Mouse (Mus musculus): Measurements from ENCODE around the gene Wdr60.
A peak's percentile ranks its signal among the peaks of the same experiment; 100 is the strongest.

The Wdr60 gene

DNA sequence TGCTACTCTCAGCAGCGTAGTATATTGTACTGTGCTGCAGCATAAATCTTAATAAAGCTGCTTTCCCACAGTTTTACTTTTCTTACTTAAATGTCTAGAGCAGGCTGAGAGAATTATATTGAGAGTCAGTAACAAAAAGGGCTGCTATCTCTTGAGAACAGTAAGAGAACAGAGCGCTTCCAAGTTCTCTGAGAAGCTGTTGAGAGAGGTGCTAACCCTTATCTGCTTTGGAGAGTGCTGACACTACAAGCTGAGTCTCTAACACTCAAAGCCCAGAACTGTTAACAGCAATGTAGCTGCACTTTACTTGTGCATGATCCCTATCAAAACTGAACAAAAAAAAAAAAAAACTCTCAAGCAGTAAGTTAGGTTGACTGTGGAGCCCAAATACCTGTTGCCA is 2.5 kb upstream of the Wdr60 start:
- DNase-seq: no peak

GRCm38 (mm10) chr12:116264756-116265155 is 1.9 kb upstream of the Wdr60 start:
- no peak for DNase-seq

- DNase-seq: no peak
These were observed 4.5 kb downstream of the Wdr60 start for GRCm38 (mm10) chr12:116258321-116258720.

DNA sequence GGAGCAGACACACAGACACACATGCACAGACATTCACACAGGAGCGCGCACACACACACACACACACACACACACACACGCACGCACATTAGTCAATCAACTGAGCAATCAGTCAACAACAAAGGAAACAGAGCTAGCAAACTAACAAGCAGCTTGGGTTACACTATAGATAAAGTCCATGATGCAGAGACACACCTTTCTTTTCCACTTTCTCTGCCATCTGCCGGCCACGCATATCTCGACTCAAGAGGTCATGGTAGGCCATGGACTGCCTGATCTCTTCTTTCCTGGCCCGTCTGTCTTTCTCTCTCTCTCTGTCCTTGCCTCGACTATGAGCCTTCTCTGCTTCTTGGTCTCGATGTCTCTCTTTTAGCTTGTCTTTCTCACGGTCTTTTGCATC is 7.2 kb downstream of the Wdr60 start:
- DNase-seq: no peak

GRCm38 (mm10) chr12:116254652-116255051 is 8.2 kb downstream of the Wdr60 start:
- DNase-seq: no peak

- no peak for DNase-seq
These were observed 18.2 kb downstream of the Wdr60 start for GRCm38 (mm10) chr12:116244601-116245000.

DNA sequence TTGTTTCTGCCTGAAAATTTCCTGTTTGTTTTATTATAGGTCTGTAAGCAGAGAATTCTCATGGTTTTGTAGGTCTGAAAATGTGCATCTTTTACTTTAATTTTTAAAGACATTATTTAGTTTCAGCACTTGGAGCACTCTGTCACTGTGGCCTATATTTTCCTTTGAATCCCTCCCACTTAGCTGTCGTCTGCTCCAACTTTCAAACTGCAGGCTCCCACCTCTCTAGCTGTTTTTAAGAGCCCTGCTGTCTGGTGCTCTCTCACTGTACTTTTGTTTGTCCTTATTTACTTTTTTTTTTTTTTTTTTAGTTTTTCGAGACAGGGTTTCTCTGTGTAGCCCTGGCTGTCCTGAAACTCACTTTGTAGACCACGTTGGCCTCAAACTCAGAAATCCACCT is 24.0 kb downstream of the Wdr60 start:
- DNase-seq: no peak

GRCm38 (mm10) chr12:116238370-116238769 is 24.5 kb downstream of the Wdr60 start:
- DNase-seq: no peak

- DNase-seq: no peak
These were observed 26.2 kb downstream of the Wdr60 start for GRCm38 (mm10) chr12:116236658-116237057.

GRCm38 (mm10) chr12:116235356-116235755 is 27.5 kb downstream of the Wdr60 start:
- no peak for DNase-seq

DNA sequence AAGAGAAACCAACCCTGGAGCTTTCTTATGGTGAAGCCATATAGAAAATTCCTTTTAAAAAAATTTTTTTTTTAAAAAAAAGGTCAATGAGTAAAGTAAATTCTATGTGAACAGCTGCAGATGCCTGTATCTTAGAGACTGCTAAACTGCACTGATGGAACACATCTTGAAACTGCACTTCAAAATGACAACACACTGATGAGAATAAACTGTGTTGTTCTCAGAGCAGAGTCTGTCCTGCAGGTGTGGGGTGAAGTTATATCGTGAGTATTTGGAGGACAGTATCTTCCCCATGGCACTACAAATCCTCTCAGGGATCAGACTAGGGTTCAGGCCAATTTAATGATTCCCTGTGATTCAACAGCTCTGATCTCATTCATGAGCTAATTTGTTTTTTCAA is 30.8 kb downstream of the Wdr60 start:
- no peak for DNase-seq

DNA sequence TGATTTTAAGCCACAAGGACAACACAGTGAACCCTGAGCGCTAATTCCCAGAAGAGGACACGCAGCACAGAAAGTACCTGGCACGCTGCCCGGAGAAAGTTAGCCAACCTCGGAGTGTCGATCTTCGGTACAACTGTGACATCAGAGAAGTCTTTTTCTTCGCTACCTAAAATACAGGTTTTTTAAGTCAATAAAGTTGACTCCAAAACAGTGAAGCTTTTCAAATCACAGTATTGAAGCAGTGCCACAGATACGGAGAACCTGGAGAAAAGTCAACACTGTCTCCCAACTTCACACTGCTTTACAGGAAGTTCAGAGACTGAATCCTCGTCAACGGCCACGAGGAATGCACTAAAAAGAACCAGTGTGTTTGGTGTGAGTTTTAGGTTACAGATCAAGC is 31.2 kb downstream of the Wdr60 start:
- DNase-seq: peak; percentile 85 to 91

DNA sequence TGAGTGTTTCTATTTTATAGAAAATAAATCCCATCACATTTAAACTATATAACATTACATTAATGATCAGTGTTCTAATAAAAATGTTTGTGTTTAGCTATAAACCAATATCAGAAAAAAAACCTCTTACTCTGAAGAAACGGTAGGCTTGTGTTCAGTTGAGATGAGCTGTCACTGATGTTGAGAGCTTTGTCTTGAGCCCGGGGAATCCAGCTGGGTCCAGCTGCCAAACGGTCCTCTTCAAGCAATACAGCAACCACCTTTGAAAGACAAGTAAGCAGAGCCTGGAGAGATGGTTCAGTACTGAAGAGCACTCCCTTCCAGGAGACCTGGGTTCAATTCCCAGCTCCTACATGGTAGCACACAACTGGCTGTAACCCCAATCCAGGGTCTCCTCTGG is 33.4 kb downstream of the Wdr60 start:
- DNase-seq: peak in 1 of 2 experiments; percentile 7

- no peak for DNase-seq
These were observed 36.3 kb downstream of the Wdr60 start for GRCm38 (mm10) chr12:116226289-116227057.

GRCm38 (mm10) chr12:116223107-116223506 is 39.7 kb downstream of the Wdr60 start:
- DNase-seq: no peak

GRCm38 (mm10) chr12:116207486-116207885 is 55.3 kb downstream of the Wdr60 start:
- DNase-seq: no peak

DNA sequence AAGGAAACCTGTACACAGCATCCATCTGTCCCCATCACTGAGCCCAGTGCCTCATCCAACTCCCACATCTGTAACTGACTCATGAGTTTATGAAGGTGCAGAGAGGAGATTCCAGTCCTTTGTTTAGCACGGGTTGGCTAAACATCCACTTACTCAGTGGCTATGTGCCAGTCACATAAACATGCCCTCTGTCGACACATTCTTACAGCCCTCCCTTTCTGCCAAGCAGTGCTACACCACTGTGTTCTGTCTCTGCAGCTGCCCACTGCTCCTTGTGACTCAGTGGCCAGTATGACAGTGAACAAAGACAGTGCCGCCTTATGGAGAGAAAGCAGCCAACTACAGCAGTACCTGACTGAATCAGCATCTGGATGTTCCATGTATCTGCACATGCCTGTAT is 57.1 kb downstream of the Wdr60 start:
- DNase-seq: no peak

GRCm38 (mm10) chr12:116202176-116202981 is 60.4 kb downstream of the Wdr60 start:
- peak; percentile 27 to 55 for DNase-seq

DNA sequence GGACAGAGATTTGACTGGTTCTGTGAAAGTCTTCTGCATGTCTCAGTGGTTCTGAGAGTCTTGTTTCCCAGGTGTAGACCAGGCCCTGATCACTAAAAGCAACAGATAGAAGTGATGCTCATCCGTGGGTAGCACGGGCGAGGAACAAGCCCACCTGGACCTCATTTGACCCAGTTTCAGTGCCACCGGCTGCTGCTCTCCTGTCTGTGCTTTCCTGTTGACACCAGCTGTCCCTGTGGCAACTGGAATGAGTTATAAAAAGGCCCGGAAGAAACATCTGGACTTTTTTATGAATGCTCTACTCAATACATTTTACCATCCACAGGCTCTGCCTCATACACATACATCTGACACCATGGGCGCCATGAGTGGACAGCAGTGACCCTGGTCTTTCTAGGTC is 64.0 kb downstream of the Wdr60 start:
- DNase-seq: no peak

DNA sequence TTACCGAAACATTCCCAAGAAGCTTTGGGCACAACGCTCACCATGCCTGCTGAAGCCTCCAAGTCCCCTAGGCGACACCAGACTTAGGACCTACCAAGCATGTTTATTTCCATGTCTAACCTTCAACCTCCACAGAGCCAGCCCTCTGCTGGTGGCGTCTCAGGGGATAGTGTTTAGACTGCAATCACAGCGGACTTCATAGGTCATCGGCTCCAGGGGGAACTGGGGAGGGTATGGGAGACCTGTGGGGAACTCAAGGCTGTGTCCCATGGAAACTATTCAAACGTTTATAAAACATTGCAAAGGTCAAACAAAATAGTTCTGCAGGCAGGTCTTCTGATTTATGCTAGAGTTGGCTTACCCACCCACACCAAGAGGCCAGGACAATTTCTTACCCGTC is 66.6 kb downstream of the Wdr60 start:
- DNase-seq: no peak

DNA sequence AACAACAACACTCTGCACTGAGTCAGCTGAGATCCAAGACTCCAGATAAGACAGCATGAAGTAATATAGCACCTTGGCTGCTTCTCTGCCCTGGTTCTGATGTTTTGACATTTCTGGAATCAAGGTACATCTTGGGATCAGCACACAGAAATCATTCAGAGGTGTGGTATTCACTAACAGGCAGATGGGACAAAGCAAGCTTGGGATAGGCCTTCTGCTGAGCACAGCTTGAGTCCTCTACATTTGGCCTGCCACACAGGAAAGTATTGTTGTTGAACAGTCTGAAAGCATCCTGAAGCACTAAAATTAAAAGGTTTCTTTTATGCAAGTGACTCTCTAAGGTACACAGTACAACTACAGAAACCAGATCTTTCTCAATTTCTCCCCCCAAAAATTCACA is 68.2 kb downstream of the Wdr60 start:
- DNase-seq: no peak

DNA sequence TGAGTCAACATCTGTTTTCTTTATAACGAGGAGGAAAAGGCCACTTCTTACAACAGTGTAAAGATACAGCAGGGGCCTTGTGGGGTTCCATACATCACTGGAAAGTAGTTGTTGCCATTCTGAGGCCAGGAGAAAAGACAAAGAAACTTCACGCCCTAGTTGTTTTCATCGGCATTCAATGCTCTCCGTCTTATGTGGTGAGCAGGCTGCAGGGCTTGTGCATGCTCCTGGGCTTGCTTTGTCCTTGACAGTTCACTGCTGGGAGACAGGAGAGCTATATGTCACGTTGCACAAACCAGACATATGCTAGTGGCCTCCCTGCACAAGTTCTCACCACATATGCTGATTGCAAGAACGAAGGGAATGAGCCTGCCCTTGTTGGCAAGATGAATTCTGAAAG is 68.9 kb downstream of the Wdr60 start:
- no peak for DNase-seq

- DNase-seq: no peak
These were observed 79.4 kb downstream of the Wdr60 start for GRCm38 (mm10) chr12:116183212-116183935.

DNA sequence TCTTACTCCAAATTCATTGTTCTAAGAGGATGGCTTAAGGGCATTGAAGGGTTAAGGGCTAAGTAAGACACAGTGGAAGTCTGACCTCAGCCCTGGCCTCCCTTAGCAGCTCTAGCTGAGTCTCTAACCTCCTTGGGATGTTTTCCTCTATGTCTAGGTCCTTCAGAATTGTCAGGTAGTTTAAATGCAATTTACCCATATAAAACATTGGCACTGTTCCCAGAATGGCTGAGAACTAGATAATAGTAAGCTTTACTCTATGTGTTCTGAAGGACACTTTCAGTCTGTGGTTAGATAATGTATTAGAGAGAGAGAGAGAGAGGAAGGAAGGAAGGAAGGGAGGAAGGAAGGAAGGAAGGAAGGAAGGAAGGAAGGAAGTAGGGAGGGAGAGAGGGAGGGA is 80.4 kb downstream of the Wdr60 start:
- DNase-seq: no peak
